In the genomic region with DNA sequence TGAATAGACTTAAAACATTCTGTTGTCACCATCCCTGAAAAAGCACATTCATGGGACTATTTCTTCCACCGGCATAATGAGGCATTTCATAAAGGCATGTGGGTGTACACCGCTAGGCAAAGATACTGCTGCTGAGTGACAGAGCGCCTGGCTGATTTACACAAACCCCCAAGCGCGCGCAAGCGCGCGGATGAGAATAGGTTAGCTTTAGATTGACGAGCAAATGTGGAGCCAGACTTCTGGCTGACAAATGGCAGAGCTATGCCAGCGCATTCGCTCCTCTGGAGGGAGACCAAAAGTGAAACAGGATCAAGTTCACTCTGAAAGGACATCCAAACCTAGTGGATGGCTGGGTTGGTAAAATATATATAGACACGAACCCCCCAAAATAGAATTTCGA, we compare ENCODE assay signal across 8 mouse cellular contexts. TPM values are rescaled to one million over a fixed set of nuclear protein-coding genes. Genes with fewer than 3 reads are reported as not detected.
DNase-seq lines count a peak whose midpoint lies in the region; ATAC-seq lines count a peak whose summit lies in the region.

A gene (minus strand): TSS at position 130 of the 400 bp plus-strand sequence.

- peak; percentile 11 for DNase-seq in kidney, postnatal 10 days
- DNase-seq in kidney, adult 9 months, result no peak
- peak; percentile 11 to 67 for DNase-seq in frontal cortex, adult 2 months (ENCODE audit: extremely low spot score in 1 of 2, low spot score in 1 of 2)
- peak; percentile 74 to 85 for DNase-seq in heart, postnatal 10 days
- DNase-seq in left cerebral cortex, postnatal 4 days, result peak; percentile 40
- DNase-seq in embryo, embryonic 11 days, result no peak
- DNase-seq in cerebellum, adult 9-10 months, result no peak

- ATAC-seq in inflammation-experienced regulatory T-cells, adult 6 months, result no peak

- intact Hi-C loops in heart, postnatal 10 days (cut with DNase I), result loop anchor here (1.0 to 5.0 kb wide), 2 partner anchors 240 to 732 kb away; a partner anchor contains a TSS
- intact Hi-C loops in left cerebral cortex, postnatal 4 days (cut with DNase I), result loop anchor here (5.0 kb wide), 1 partner anchor 680 kb away; no protein-coding TSS in a partner anchor

RNA-seq across cellular contexts. Expression of the gene that starts here (rescaled TPM):
- 0.06 TPM in 1 of 2 replicates, not detected in the other for polyA plus RNA-seq in frontal cortex, adult 2 months (2012; rRNA removed)
- 10 to 100 TPM in 1 of 2 experiments, 1 to 10 TPM in 1; 8.6 to 18.1 TPM for total RNA-seq in heart, postnatal 10 days (2021)
- not detected for total RNA-seq in left cerebral cortex, postnatal 4 days (2021)
- not detected for polyA plus RNA-seq in inflammation-experienced regulatory T-cells, adult 6 months (2017; shearing (Covaris generic))

Comparison
In these comparisons a context has a peak if more than half of its experiments do, and no peak if none do; other contexts are left out.
1. RNA of the gene that starts here (total RNA-seq): 8.6 to 18.1 TPM in heart, postnatal 10 days; not detected in left cerebral cortex, postnatal 4 days; every median in the first group is over 4 times any median in the second.
2. DNase-seq: peak in kidney, postnatal 10 days (single experiment) and heart, postnatal 10 days (2 of 2); none in kidney, adult 9 months (single experiment), embryo, embryonic 11 days (single experiment) and cerebellum, adult 9-10 months (single experiment).
3. Peak in DNase-seq in frontal cortex, adult 2 months; RNA of the gene not detected or under 1 TPM.
4. Peak in DNase-seq in left cerebral cortex, postnatal 4 days; RNA of the gene not detected or under 1 TPM.